In the genomic region with DNA sequence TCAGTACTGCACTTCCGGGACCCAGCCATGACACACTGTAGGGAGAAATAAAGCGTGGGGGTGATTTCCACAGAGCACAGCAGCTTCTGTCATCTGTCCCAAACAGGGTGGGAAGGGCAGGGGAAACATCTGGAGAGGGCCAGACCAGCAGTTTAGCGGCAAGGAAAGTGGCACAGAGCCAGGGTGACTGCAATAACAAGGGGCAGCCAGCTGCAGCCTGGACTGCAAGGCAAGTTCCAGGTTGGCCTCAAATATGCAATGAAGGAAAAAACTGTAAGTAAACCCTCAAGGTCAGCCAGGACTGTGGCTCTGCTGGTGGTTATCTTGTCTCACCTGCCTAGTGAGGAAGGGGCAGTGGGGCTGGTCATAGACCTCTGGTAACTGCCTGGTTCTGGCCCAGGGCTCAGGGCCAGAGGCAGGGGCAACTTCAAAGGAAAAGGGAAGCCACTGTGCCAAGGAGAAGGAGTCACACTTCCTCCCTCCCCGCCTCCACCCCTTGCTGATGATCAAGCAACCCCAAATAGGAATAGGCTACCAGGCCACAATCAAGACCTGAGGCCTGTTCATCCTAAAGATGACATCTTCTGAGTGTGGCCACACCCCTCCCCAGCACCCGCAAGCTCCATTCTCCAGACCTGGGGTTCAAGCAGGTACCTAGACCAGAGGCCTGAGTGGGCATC, we compare ENCODE assay signal across 9 mouse cellular contexts. TPM values are rescaled to one million over a fixed set of nuclear protein-coding genes. Genes with fewer than 3 reads are reported as not detected.
DNase-seq lines count a peak whose midpoint lies in the region; ATAC-seq and TF ChIP-seq lines count a peak whose summit lies in the region.
"Had no signal": no experiment of that assay in that cellular context is flagged by ENCODE, and none has a peak within 500 bp of the region (broad histone marks: within the 10 kb centered on the region; RNA-seq: fewer than 3 reads in every experiment).

No protein-coding gene starts in this region.

- H3K9me3 ChIP-seq in embryonic facial prominence, embryonic 13.5 days: no peaks in the 10 kb centered on the region
- H3K9me3 ChIP-seq in embryonic facial prominence, embryonic 10.5 days: no peaks in the 10 kb centered on the region
- no peaks in the 10 kb centered on the region for H3K9me3 ChIP-seq in MEL (replicated peaks; ENCODE audit: insufficient read depth, low read length)

- no peak for TF ChIP-seq EP300 in MEL (IDR thresholded peaks at IDR 0.05; ENCODE audit: low read depth in 1 of 2, low read length in 2 of 2)

- no peak for DNase-seq in embryonic facial prominence, embryonic 10.5 days (ENCODE audit: low spot score)
- peak; percentile 44 for DNase-seq in MEL (ENCODE audit: low read depth, low spot score)
- DNase-seq in gastrocnemius, postnatal 4 days (ENCODE audit: low spot score in 2 of 2): peak; percentile 55 to 78
- DNase-seq in kidney, adult 8-10 months: peak; percentile 60 to 73
- no peak for DNase-seq in embryo, embryonic 10.5 days (ENCODE audit: low spot score)
- DNase-seq in natural killer cell, adult 2 months (ENCODE audit: low spot score in 2 of 2): no peak

- H3K79me2 ChIP-seq in MEL (ENCODE audit: control insufficient read depth, insufficient read depth, low read length, poor library complexity): no peaks in the 10 kb centered on the region

- H3K27me3 ChIP-seq in embryonic facial prominence, embryonic 13.5 days: no peaks in the 10 kb centered on the region
- peaks cover 39% of the 10 kb centered on the region for H3K27me3 ChIP-seq in embryonic facial prominence, embryonic 10.5 days (replicated peaks; ENCODE audit: low read depth, poor library complexity, severe bottlenecking)
- H3K27me3 ChIP-seq in MEL (ENCODE audit: control insufficient read depth in 1 of 2, insufficient read depth in 2 of 2, low read length in 2 of 2): no peaks in the 10 kb centered on the region

- H3K36me3 ChIP-seq in embryonic facial prominence, embryonic 13.5 days: peaks cover 4% of the 10 kb centered on the region; the same call in 1 of the 2 replicates
- no peaks in the 10 kb centered on the region for H3K36me3 ChIP-seq in embryonic facial prominence, embryonic 10.5 days (replicated peaks)
- H3K36me3 ChIP-seq in MEL (ENCODE audit: control insufficient read depth in 1 of 2, insufficient read depth in 2 of 2, low read length in 2 of 2): peaks cover 0 to 15% of the 10 kb centered on the region in 2 experiments; a peak in 2 of 4 replicates

- ATAC-seq in embryonic facial prominence, embryonic 13.5 days (ENCODE audit: insufficient number of reproducible peaks, insufficient read depth, low FRiP score, low TSS enrichment, low read depth): 0 out of 2 replicates have a peak, but pooled peaks have one; percentile 15
- ATAC-seq in megakaryocyte-erythroid progenitor cell, adult 5-6 weeks (replicated peaks; ENCODE audit: low FRiP score, low TSS enrichment, poor library complexity, severe bottlenecking): peak; percentile 25; the same call in 1 of the 2 replicates

- TF ChIP-seq POLR2A in MEL (IDR thresholded peaks at IDR 0.05; ENCODE audit: control insufficient read depth in 1 of 2, insufficient read depth in 1 of 2, low read depth in 1 of 2, low read length in 2 of 2, poor library complexity in 1 of 2): no peak

- no peak for TF ChIP-seq CTCF in MEL (IDR thresholded peaks at IDR 0.05 in 2 of 3, conservative IDR thresholded peaks at IDR 0.05 in 1 of 3; ENCODE audit: control insufficient read depth in 1 of 3, insufficient read depth in 1 of 3, low read depth in 2 of 3, low read length in 3 of 3, poor library complexity in 1 of 3, severe bottlenecking in 1 of 3)

- peak overlapping the region; percentile 22; the same call in 1 of the 2 replicates for H3K27ac ChIP-seq in embryonic facial prominence, embryonic 13.5 days
- no peak overlapping the region for H3K27ac ChIP-seq in embryonic facial prominence, embryonic 10.5 days (replicated peaks)
- no peak overlapping the region for H3K27ac ChIP-seq in MEL (ENCODE audit: control insufficient read depth, low read depth, low read length)

- no peak overlapping the region for H3K9ac ChIP-seq in embryonic facial prominence, embryonic 13.5 days
- no peak overlapping the region for H3K9ac ChIP-seq in MEL (ENCODE audit: control insufficient read depth, low read depth, low read length, poor library complexity, severe bottlenecking)

- H3K4me1 ChIP-seq in embryonic facial prominence, embryonic 13.5 days: peaks cover 60% of the 10 kb centered on the region
- H3K4me1 ChIP-seq in embryonic facial prominence, embryonic 10.5 days: peaks cover 13% of the 10 kb centered on the region
- peaks cover 16 to 36% of the 10 kb centered on the region in 2 experiments for H3K4me1 ChIP-seq in MEL (ENCODE audit: control insufficient read depth in 1 of 2, insufficient read depth in 2 of 2, low read length in 2 of 2)

- TF ChIP-seq RAD21 in MEL (IDR thresholded peaks at IDR 0.05; ENCODE audit: low read depth, low read length): no peak

- no peak overlapping the region for H3K4me3 ChIP-seq in embryonic facial prominence, embryonic 13.5 days
- no peak overlapping the region for H3K4me3 ChIP-seq in embryonic facial prominence, embryonic 10.5 days
- H3K4me3 ChIP-seq in MEL (ENCODE audit: control insufficient read depth in 1 of 2, insufficient read depth in 1 of 2, low read depth in 2 of 2, low read length in 2 of 2): no peak overlapping the region

- WGBS in embryonic facial prominence, embryonic 13.5 days: 77% methylated on average over 5 of the region's 5 CpGs
- 81% methylated on average over 5 of the region's 5 CpGs for WGBS in embryonic facial prominence, embryonic 10.5 days

- no peak overlapping the region for H3K4me2 ChIP-seq in embryonic facial prominence, embryonic 13.5 days

TF ChIP-seq in MEL, 35 proteins besides CTCF, POLR2A, EP300 and RAD21:
- TF ChIP-seq CHD1 (IDR thresholded peaks at IDR 0.05; ENCODE audit: low read depth, low read length) (no peak), HCFC1 (IDR thresholded peaks at IDR 0.05; ENCODE audit: low read depth, low read length) (no peak), NELFE (IDR thresholded peaks at IDR 0.05; ENCODE audit: low read depth, low read length) (no peak), TBP (IDR thresholded peaks at IDR 0.05; ENCODE audit: low read depth, low read length) (no peak), ELF1 (IDR thresholded peaks at IDR 0.05; ENCODE audit: low read depth, low read length) (no peak), USF1 (IDR thresholded peaks at IDR 0.05; ENCODE audit: low read depth, low read length) (no peak), GATA1 (IDR thresholded peaks at IDR 0.05; ENCODE audit: low read depth, low read length) (no peak), CHD2 (IDR thresholded peaks at IDR 0.05; ENCODE audit: low read length) (no peak), MAZ (IDR thresholded peaks at IDR 0.05; ENCODE audit: low read depth, low read length) (no peak), ZKSCAN1 (IDR thresholded peaks at IDR 0.05; ENCODE audit: low read depth, low read length) (no peak), TAL1 (IDR thresholded peaks at IDR 0.05; ENCODE audit: low read length) (no peak), JUND (IDR thresholded peaks at IDR 0.05; ENCODE audit: low read depth, low read length) (no peak), POLR2AphosphoS2 (IDR thresholded peaks at IDR 0.05; ENCODE audit: low read length) (no peak), MEF2A (IDR thresholded peaks at IDR 0.05; ENCODE audit: extremely low read depth, insufficient replicate concordance, low read depth, low read length, poor library complexity, severe bottlenecking) (no peak), SIN3A (IDR thresholded peaks at IDR 0.05; ENCODE audit: low read length) (no peak), MYB (IDR thresholded peaks at IDR 0.05; ENCODE audit: low read depth, low read length) (no peak), MYC (IDR thresholded peaks at IDR 0.05; ENCODE audit: low read depth, low read length) (no peak)

RNA-seq across cellular contexts. Expression of a gene that starts 5.1 kb away (rescaled TPM):
- 13.6 and 14.7 TPM in 2 replicates for polyA plus RNA-seq in embryonic facial prominence, embryonic 13.5 days (2015; fragmentation: Nextera tagmentation; extraction: Ambion mirVana)
- polyA plus RNA-seq in embryonic facial prominence, embryonic 10.5 days (2016; fragmentation: Nextera tagmentation; extraction: Ambion mirVana): 2.3 and 3.6 TPM in 2 replicates
- total RNA-seq in MEL (2012; rRNA removed): 3.1 and 3.3 TPM in 2 replicates
- 1 to 10 TPM in 1 of 2 experiments, not detected in 1; 8.5 TPM for polyA plus RNA-seq in MEL (2012; ENCODE audit: insufficient read depth in 1 of 2, insufficient read length in 2 of 2, low read depth in 1 of 2, low replicate concordance in 2 of 2, missing spikeins in 1 of 2)
- total RNA-seq in gastrocnemius, postnatal 4 days (2021): 10 to 100 TPM; 49.3 to 50.8 TPM
- total RNA-seq in megakaryocyte-erythroid progenitor cell, adult 5-6 weeks (2014; fragmentation: Nextera tagmentation): 2.4 and 3.5 TPM in 2 replicates
- 1.1 and 2.2 TPM in 2 replicates for total RNA-seq in megakaryocyte-erythroid progenitor cell, adult 5-6 weeks (2017)

RNA-seq across cellular contexts. Expression of a gene that starts 36.1 kb away (rescaled TPM):
- polyA plus RNA-seq in embryonic facial prominence, embryonic 13.5 days (2015; fragmentation: Nextera tagmentation; extraction: Ambion mirVana): 7.0 and 8.2 TPM in 2 replicates
- 8.5 and 8.6 TPM in 2 replicates for polyA plus RNA-seq in embryonic facial prominence, embryonic 10.5 days (2016; fragmentation: Nextera tagmentation; extraction: Ambion mirVana)
- 1.8 and 2.0 TPM in 2 replicates for total RNA-seq in MEL (2012; rRNA removed)
- polyA plus RNA-seq in MEL (2012; ENCODE audit: insufficient read depth in 1 of 2, insufficient read length in 2 of 2, low read depth in 1 of 2, low replicate concordance in 2 of 2, missing spikeins in 1 of 2): 1 to 10 TPM in 1 of 2 experiments, not detected in 1; 3.0 TPM
- total RNA-seq in gastrocnemius, postnatal 4 days (2021): 1 to 10 TPM; 4.7 to 5.4 TPM
- total RNA-seq in megakaryocyte-erythroid progenitor cell, adult 5-6 weeks (2014; fragmentation: Nextera tagmentation): 0.31 and 1.5 TPM in 2 replicates
- total RNA-seq in megakaryocyte-erythroid progenitor cell, adult 5-6 weeks (2017): 0.76 and 1.3 TPM in 2 replicates

RNA-seq across cellular contexts. Expression of a gene that starts 54.4 kb away (rescaled TPM):
- polyA plus RNA-seq in embryonic facial prominence, embryonic 13.5 days (2015; fragmentation: Nextera tagmentation; extraction: Ambion mirVana): not detected in 2 replicates
- not detected in 2 replicates for polyA plus RNA-seq in embryonic facial prominence, embryonic 10.5 days (2016; fragmentation: Nextera tagmentation; extraction: Ambion mirVana)
- total RNA-seq in MEL (2012; rRNA removed): not detected in 2 replicates
- not detected for polyA plus RNA-seq in MEL (2012; ENCODE audit: insufficient read depth in 1 of 2, insufficient read length in 2 of 2, low read depth in 1 of 2, low replicate concordance in 2 of 2, missing spikeins in 1 of 2)
- not detected for total RNA-seq in gastrocnemius, postnatal 4 days (2021)
- not detected in 2 replicates for total RNA-seq in megakaryocyte-erythroid progenitor cell, adult 5-6 weeks (2014; fragmentation: Nextera tagmentation)
- total RNA-seq in megakaryocyte-erythroid progenitor cell, adult 5-6 weeks (2017): not detected in 2 replicates
- polyA plus RNA-seq: neural tube, embryonic 14.5 days had no signal

Comparison
In these comparisons a context has a peak if more than half of its experiments do, and no peak if none do; other contexts are left out.
1. DNase-seq: peak in MEL (single experiment), gastrocnemius, postnatal 4 days (2 of 2) and kidney, adult 8-10 months (2 of 2); none in embryonic facial prominence, embryonic 10.5 days (single experiment), embryo, embryonic 10.5 days (single experiment) and natural killer cell, adult 2 months (0 of 2).
2. RNA of a gene that starts 5.1 kb away (total RNA-seq): 49.3 to 50.8 TPM in gastrocnemius, postnatal 4 days; 1.1 to 3.5 TPM in megakaryocyte-erythroid progenitor cell, adult 5-6 weeks and 3.1 to 3.3 TPM in MEL; every median in the first group is over 10 times any median in the second.